Mouse (Mus musculus): Measurements from ENCODE around the gene Wdr81. TPM values are rescaled to one million over a fixed set of nuclear protein-coding genes. Genes with fewer than 3 reads are reported as not detected.
"Not testable (repeated sequence)": the region's sequence is repeated elsewhere in the genome, so short reads cannot be mapped to it uniquely, and the experiment has no call there.

Wdr81 gene
- total RNA-seq, 2 experiments from 2014 or later = 4.7 to 5.7 TPM

- DNase-seq = peak; percentile 100
Measured at GRCm38 (mm10) chr11:75460844-75461742, 6.6 kb upstream of the Wdr81 start, which contains the start of gene Tlcd2. TSS of gene Tlcd2 (plus strand) at chr11:75461715.

DNA sequence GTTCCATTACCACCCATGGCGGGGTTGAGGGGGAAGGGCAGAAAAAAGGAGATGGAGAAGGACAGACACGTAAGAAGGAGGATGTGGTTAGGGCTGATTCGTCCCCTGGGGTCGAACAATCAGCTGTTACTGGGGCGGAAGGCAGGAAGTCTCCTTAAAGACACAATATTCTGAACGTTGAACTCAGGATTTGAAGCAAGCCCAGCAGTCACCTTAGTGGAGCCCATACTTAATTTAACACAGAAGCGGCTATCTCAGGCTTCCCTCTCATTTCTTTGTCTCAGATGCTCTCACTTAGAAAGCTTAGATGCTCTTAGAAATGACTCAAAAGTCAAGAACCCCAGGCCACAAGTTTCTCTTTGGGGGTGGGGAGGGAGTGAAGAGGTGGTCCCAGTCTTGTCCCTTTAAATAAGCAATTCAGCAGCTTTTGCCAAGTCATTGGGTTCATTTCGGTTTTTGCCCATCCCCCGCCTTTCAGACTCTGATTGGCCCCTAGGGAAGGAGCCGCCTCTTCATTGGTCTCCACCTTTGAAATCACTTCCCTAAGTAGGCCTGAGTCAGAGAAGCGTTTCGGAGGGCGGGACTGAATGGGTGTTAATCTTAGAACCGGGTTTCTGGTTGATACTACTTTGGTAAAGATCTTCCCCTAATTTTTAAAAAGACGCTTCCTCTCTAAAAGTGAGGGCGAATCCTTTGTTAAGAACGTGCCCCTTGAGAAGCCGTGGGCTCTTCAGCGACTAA, 5.8 kb upstream of the Wdr81 start:
- peak; percentile 90 for DNase-seq

DNA sequence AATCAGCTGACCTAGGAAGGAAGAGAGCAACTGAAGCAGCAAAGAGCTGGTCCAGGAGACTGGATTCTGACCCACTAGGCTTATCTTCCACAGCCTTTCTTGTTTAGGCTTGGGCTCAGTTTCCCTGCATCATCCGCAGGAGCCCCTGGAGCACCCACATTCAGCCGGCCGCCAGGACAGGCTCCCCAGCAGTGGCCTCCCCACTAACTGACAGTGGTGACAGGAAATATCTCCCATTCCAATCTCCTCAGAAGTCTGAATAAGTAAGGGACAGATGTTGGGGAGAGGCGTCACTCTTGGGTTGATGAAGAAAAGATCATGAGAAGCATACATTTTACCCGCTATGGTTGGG, 5.2 kb upstream of the Wdr81 start:
- DNase-seq = no peak

- DNase-seq = peak; percentile 64
Measured at GRCm38 (mm10) chr11:75459141-75459711, 4.7 kb upstream of the Wdr81 start.

GRCm38 (mm10) chr11:75458628-75459041, 4.1 kb upstream of the Wdr81 start:
- DNase-seq = peak; percentile 64

DNA sequence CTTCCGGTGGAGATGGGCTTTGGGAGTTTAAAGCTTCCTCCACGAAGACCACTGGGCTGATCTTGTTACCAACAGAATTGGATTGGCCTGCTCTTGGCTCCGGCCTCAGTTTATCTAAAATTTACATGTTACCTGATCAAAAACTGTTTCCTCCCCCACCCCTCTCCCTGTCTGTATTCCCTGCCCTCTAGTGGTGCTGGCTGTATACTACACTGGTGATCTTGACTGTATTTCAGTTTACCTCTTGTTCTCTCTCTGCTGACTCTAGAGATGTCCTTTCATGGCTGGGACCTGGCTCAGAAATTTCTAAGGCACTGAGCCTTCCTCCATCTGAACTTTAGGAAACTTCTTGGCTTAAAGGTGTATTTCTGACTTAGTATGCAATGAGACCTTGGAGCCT, 3.7 kb upstream of the Wdr81 start:
- no peak for DNase-seq

GRCm38 (mm10) chr11:75456440-75456871, 1.9 kb upstream of the Wdr81 start:
- DNase-seq = no peak

DNA sequence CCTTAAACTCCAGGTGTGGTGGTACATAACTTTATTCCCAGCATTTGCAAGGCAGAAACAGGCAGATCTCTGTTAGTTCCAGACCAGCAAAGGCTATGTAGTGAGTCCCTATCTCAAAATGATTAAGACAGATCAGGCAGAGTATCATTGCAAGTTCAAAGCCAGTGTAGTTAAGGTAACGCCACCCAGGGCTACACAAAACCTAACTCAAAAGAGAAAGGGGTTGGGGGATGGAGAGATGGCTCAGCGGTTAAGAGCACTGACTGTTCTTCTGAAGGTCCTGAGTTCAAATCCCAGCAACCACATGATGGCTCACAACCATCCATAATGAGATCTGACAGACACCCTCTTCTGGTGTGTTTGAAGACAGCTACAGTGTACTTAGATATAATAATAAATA, 1.5 kb upstream of the Wdr81 start:
- DNase-seq = not testable (repeated sequence)

DNA sequence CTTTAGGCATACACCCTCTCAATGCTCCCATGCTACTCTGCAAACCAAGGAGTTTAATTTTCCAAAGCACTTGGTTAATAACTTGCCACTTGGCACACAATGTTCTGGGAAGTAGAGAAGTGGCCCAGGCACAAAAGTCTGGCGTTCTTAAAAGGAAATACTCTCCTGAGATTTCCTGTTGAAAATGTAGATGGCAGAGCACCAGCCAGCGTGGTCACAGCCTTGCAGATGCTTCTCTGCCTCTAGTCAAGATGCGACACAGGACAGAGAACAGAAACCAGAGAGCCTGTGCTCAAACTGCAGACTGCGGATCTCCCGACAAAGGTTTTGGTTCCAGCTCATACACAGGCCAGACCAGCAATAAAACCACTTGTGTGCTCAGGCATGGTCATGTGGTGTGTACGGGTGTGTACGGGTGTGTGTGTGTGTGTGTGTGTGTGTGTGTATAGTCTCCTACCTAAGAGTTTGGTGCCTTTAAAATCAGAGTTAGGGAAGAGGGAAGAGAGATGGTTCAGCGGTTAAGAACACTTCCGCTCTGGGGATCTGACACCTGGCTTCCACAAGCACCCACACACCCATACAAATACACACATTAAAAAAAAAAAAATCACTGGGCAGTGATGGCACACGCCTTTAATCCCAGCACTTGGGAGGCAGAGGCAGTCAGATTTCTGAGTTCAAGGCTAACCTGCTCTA, 672 bp upstream of the Wdr81 start:
- DNase-seq = no peak

DNA sequence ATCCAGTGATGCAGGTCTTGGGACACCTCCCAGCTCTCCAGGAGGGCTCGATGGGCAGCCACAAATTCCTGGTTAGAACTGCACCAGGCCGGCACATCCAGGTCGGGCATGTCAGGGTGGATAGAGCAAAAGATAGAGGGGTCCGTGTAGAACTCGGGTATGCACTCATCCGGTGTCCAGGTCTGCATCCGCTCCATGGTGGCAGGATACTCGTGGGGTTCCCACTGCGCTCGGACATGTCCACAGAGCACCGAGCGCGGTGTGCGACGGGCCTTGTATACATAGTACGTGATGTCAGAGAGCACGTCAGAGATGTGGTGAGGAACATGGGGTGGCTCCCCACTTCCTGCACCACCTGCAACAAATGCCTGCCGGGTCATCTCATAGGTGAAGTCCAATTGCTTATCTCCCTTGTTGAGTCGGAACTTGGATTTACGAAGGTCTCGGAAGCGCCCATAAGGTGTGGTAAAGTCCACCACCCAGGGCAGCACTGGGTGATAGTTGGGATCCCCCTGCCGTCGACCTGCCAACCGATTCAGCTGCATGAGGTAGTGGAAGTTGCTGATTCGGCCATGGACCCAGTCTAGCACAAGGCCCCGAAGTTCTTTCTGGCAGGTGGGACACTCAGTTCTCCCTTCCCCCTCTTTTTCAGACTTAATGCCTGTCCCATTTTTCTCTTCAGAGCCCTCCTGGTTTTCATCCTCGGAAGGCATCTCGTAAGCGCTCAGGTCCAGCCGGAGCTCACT, 1.5 kb downstream of the Wdr81 start:
- no peak for DNase-seq

GRCm38 (mm10) chr11:75452081-75452480, 2.4 kb downstream of the Wdr81 start:
- DNase-seq = no peak

- DNase-seq = no peak
Measured at GRCm38 (mm10) chr11:75450936-75451335, 3.6 kb downstream of the Wdr81 start.

GRCm38 (mm10) chr11:75450304-75450908, 4.1 kb downstream of the Wdr81 start:
- DNase-seq = no peak

DNA sequence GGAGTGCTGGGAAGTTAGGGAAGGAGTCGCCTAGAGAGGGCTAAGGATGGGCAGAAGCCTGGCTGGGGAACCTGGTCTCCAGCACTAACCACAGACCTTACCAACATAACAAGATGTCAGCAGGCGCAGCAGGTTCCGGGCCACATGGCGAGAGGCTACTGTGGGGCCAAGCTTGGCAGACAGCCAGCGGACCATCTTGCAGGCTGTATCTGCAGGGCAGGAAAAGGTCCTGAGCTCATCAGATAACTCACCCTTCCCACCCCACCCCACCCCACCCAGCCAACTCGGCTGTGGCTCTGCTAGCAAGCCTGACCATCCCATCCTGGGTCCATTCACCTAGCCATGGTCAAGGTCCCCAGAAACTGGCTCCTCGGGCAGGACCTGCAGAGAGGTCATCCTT, 4.8 kb downstream of the Wdr81 start:
- DNase-seq = no peak

DNA sequence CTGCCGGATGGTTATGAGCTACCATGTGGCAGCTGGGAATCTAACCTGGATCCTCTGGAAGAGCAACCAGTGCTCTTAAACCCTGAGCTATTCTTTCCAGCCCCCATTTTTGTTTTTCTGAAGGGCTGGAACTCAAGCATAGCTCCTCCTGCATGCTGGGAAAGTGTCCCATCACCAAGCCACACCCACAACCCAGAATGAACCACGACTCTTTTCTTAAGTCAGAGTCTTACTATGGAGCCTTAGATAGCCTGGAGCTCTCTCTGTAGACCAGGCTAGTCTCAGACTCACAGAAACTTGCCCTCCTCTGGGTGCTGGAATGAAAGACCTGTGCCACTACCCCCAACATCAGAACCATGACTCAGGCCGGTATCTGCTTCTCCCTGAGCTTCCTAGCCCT, 5.9 kb downstream of the Wdr81 start:
- no peak for DNase-seq

DNA sequence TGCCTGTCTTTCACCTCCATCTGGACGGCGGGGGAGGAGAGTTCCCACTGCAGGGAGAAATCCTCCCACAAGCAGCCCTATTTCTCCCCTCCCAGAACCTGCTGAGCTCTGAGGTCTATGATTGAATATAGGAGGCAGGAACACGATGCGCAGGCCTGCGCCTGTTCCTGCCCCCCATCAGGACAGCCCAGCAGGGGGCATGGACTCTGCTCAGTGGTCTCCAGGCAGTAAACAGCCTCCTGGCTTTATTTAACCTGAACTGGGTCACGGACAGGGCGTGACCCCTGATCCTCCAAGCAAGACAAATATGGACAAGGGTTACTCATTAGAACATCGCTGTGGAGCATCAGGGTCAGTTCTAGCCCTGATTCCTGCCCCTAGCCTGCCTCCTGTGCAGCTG, 10.8 kb downstream of the Wdr81 start:
- DNase-seq = no peak

DNA sequence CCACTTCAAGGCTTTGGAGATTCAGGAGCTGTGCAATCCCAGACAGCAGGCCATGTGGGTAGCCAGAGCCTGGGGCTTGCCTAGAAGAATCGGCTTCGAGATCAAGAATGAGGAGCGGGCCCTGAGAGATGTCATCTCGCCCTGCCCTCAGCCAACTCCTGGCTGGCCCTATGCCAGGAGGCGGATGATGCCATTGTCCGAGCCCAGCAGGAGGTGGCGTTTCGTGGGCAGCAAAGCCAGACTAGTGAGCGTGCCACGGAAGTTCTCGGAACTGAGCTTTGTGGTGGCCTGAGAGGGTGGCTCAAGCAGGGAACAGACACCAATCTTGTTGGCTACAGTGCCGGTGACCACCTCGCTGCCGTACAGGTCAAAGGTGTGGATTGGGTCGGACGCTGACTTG, 12.9 kb downstream of the Wdr81 start:
- DNase-seq = no peak

GRCm38 (mm10) chr11:75441034-75441433, 13.5 kb downstream of the Wdr81 start:
- no peak for DNase-seq

- no peak for DNase-seq
Measured at GRCm38 (mm10) chr11:75439951-75440350, 14.6 kb downstream of the Wdr81 start.

GRCm38 (mm10) chr11:75439363-75439762, 15.2 kb downstream of the Wdr81 start, which contains the start of gene Serpinf2:
TSS of gene Serpinf2 (minus strand) at chr11:75439591.
- no peak for DNase-seq

DNA sequence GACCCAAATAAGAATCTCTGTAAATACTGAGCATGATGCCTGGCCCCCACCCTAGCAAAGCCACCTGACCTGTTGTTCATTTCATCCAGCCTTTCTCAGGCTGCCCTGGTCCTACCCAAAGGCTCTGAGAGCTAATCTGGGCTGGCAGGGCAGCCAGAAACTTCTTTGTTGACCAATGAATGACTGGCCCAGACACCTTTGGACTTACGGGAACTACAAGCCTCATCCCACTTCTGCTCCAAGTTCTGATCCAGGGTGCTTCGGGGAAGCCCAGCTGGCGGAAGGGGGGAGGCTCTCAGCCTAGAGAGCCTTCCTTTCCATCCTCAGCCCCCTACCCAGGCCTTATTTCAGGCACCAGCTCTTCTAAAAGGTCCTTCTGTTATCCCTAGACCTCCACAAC, 15.7 kb downstream of the Wdr81 start:
- no peak for DNase-seq

Data from gastrocnemius, postnatal 25 days (tissue).